Mouse (Mus musculus) heart, adult 2 months (tissue): ENCODE results near the gene Trmt1. TPM values are rescaled to one million over a fixed set of nuclear protein-coding genes. Genes with fewer than 3 reads are reported as not detected.
A peak's percentile ranks its signal among the peaks of the same experiment; 100 is the strongest.

Experiments
- DNase-seq, 2 experiments: peaks; one replicate each; pipeline ENCODE4 v3.0.0; 2021
- H3K27ac ChIP-seq: fragments of 200-600 bp; 2 replicates; pipeline ENCODE4 v1.8.1; 2022
- H3K27me3 ChIP-seq: fragments of 200-500 bp; 2 replicates; pipeline ENCODE4 v1.6.1; 2012; ENCODE audit warnings: mild to moderate bottlenecking, low read length, inconsistent platforms, mixed read lengths; ENCODE audit not compliant: control insufficient read depth, insufficient read depth
- H3K36me3 ChIP-seq: fragments of 200-500 bp; 2 replicates; pipeline ENCODE4 v1.6.1; 2012; ENCODE audit warnings: low read length, inconsistent platforms; ENCODE audit not compliant: control insufficient read depth, insufficient read depth
- H3K4me1 ChIP-seq: fragments of 200-500 bp; 2 replicates; pipeline ENCODE4 v1.6.1; 2011; ENCODE audit warnings: low read length; ENCODE audit not compliant: control insufficient read depth, insufficient read depth
- H3K4me3 ChIP-seq: fragments of 200-600 bp; 2 replicates; pipeline ENCODE4 v1.8.1; 2022
- H3K79me2 ChIP-seq: fragments of 200-500 bp; replicated peaks from 2 replicates; pipeline ENCODE4 v1.6.1; 2012; ENCODE audit warnings: mild to moderate bottlenecking, inconsistent platforms, low read length, moderate library complexity, mixed read lengths; ENCODE audit not compliant: control insufficient read depth, insufficient read depth
- H3K9ac ChIP-seq: fragments of 200-500 bp; 2 replicates; pipeline ENCODE4 v1.6.1; 2012; ENCODE audit warnings: low read depth, mild to moderate bottlenecking, control low read depth, inconsistent platforms, low read length, mixed read lengths
- CTCF ChIP-seq: fragments of 200-600 bp; IDR thresholded peaks from 2 replicates; pipeline ENCODE4 v1.8.1; 2022; ENCODE audit warnings: antibody characterized with exemption, mild to moderate bottlenecking, moderate library complexity
- EP300 ChIP-seq: fragments of 200-500 bp; IDR thresholded peaks from 2 replicates; pipeline ENCODE4 v1.6.1; 2011; ENCODE audit warnings: low read depth, low read length, control low read depth; ENCODE audit not compliant: insufficient read depth
- POLR2A ChIP-seq: fragments of 200-500 bp; IDR thresholded peaks from 2 replicates; pipeline ENCODE4 v1.6.1; 2011; ENCODE audit warnings: mild to moderate bottlenecking, low read depth, low read length, control low read depth; ENCODE audit not compliant: insufficient read depth
- WGBS: fragments of 180-500 bp; shearing (Covaris S2); methylation state at CpG from one replicate; pipeline ENCODE4 v1.1.7; 2018; 5-methylcytosine and 5-hydroxymethylcytosine counted together
- intact Hi-C: fragments of 180-260 bp; cut with DNase I; formaldehyde crosslinking; loops from one replicate; pipeline ENCODE4 v1.15.1; 2025
- polyA plus RNA-seq: library from polyadenylated mRNA; depleted of rRNA; stranded (reverse); fragments of >200 nt; gene quantifications from 2 replicates; pipeline ENCODE4 v1.2.3, GENCODE M21; 2012
- total RNA-seq, 2 experiments: library from RNA; stranded (reverse); gene quantifications; 2 replicates each; pipeline ENCODE4 v1.2.3; 2021

Trmt1 gene
- total and polyA plus RNA-seq, 3 experiments = 32.0 to 50.8 (median 37.4) TPM

DNA sequence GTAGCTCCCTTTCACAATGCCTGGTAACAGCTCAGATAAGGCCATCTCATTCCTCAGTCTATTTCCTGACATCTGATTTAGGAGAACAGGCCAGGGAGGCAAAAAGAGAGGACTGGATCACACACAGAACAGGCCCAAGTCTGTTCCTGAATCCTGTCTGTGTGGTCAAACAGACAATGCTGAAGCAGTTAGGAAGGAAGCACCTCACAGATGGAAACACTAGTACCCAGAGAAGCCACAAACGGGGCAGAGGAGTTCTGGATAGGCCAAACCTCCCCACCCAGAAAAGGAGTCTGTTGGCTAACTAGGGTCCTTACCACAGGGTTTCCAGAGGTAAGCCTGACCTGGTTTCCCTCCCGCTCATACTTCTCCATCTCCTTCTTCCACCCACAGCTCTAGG lies 3.9 kb upstream of the Trmt1 start:
- WGBS = 50% methylated on average over 2 of the region's 2 CpGs
- Histone ChIP-seq H3K36me3 (no peaks in the 10 kb centered on the region), H3K9ac (no peak overlapping the region), H3K4me1 (peaks cover 2% of the 10 kb centered on the region; the same call in 1 of the 2 replicates), H3K27me3 (no peaks in the 10 kb centered on the region), H3K27ac (no peak overlapping the region), H3K79me2 (peaks cover 9% of the 10 kb centered on the region), H3K4me3 (no peak overlapping the region)
- intact Hi-C loops = no loop called here
- DNase-seq = no peak
- TF ChIP-seq EP300 = no peak
- TF ChIP-seq POLR2A = no peak
- no peak for TF ChIP-seq CTCF

DNA sequence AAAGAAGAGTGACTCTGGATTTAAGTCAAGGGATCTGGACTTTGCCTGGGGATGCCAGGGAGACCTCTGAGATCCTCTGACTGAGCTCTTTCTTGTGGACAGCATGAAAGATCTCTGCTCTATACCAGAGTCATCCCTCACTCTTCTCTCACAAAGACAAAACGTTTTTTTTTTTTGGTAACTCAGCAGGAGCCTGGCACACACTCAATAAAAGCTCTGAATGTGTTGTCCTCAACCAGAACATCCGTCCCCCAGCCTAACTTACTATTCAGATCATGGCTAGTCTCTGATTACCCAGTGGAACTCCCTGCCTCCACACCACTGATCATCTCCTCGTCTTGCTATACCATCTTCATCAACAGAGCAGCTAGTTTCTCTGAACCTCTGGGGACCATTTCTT lies 1.6 kb upstream of the Trmt1 start:
- DNase-seq = no peak
- Histone ChIP-seq H3K27me3 (no peaks in the 10 kb centered on the region), H3K4me3 (no peak overlapping the region), H3K4me1 (peaks cover 6% of the 10 kb centered on the region), H3K79me2 (peaks cover 9% of the 10 kb centered on the region), H3K9ac (no peak overlapping the region), H3K36me3 (no peaks in the 10 kb centered on the region; the same call in 1 of the 2 replicates), H3K27ac (no peak overlapping the region)
- intact Hi-C loops = no loop called here
- 46% methylated on average over 3 of the region's 3 CpGs for WGBS
- no peak for TF ChIP-seq POLR2A
- TF ChIP-seq EP300 = no peak
- TF ChIP-seq CTCF = no peak

DNA sequence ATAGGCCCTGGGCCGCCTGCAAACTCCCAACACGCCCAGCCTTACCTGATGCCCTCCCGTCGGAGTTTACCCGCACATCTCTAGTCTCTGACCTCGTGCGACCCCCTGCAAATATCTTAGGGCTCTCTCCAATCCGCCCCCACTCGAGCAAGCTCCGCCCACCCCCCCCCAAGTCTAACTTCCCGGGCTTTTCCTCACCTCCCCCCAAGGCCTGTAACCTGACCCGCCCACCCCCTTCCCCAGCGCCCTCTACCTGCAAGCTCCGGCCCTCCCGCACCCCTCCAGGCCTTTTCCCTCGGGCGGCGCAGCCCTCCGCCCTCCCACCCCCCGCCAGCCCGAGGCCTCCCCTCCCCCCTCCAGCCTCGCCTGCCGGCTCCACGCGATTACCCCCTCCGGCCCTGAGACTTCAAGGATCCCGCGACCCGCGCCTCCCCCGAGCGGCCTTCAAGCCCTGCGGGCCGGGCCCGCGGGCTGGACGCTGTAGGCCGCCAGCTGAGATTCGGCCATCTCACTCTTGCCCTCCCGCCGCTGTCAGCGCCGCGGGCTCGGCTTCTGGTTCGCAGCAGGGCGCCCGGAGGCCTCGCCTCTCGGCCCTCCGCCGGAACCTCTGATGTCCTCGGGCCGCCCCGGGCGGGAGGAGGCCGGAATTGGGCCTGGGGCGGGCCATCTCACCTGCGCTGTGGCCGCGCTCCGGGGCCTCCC lies 1.0 kb downstream of the Trmt1 start:
- intact Hi-C loops = loop anchor here (1.0 to 5.0 kb wide), 2 partner anchors 22 to 95 kb away; no protein-coding TSS in a partner anchor
- no peaks in the 10 kb centered on the region for H3K27me3 ChIP-seq
- under 1% methylated on average over 61 of the region's 62 CpGs for WGBS
- H3K9ac ChIP-seq = peak overlapping the region; percentile 94
- H3K36me3 ChIP-seq = no peaks in the 10 kb centered on the region; the same call in 1 of the 2 replicates
- peaks cover 6% of the 10 kb centered on the region for H3K4me1 ChIP-seq
- H3K79me2 ChIP-seq = peaks cover 3% of the 10 kb centered on the region
- peak overlapping the region; percentile 95 for H3K4me3 ChIP-seq
- TF ChIP-seq POLR2A (no peak), CTCF (no peak), EP300 (no peak)
- no peak for DNase-seq
- H3K27ac ChIP-seq = peak overlapping the region; percentile 84

DNA sequence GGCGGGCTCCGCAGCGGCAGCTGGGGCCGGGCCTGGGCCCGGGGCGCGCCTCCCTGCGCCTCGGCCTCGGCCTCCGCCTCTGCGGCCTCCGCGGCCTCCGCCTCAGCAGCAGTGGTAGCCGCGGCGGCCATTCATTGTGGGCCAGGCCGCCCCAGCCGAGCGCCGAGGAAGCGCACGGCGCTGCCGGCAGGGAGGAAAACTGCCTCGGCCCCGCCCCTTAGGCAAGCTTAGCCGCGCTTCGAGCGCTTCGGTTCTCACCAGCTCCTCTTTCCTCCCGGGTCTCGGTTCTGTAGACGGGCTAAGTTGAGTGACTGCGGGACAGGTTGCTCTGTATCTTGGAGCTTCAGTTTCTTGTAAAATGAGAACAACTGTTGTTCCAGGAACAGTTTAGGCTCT lies 1.6 kb downstream of the Trmt1 start, which contains the start of gene Nacc1:
TSS of gene Nacc1 (minus strand) at position 158 of the 396 bp plus-strand sequence.
- intact Hi-C loops = loop anchor here (1.0 to 5.0 kb wide), 2 partner anchors 22 to 95 kb away; no protein-coding TSS in a partner anchor
- WGBS = under 1% methylated on average over 37 of the region's 37 CpGs
- Histone ChIP-seq H3K4me1 (peaks cover 6% of the 10 kb centered on the region), H3K9ac (peak within 1 kb of the TSS; percentile 94), H3K79me2 (peaks cover 2% of the 10 kb centered on the region), H3K4me3 (peak within 1 kb of the TSS; percentile 95), H3K27ac (peak within 1 kb of the TSS; percentile 84), H3K27me3 (no peaks in the 10 kb centered on the region), H3K36me3 (no peaks in the 10 kb centered on the region; the same call in 1 of the 2 replicates)
- peak; percentile 57 for TF ChIP-seq CTCF
- TF ChIP-seq EP300 = no peak
- TF ChIP-seq POLR2A = peak; percentile 67
- peak; percentile 91 to 93 for DNase-seq

DNA sequence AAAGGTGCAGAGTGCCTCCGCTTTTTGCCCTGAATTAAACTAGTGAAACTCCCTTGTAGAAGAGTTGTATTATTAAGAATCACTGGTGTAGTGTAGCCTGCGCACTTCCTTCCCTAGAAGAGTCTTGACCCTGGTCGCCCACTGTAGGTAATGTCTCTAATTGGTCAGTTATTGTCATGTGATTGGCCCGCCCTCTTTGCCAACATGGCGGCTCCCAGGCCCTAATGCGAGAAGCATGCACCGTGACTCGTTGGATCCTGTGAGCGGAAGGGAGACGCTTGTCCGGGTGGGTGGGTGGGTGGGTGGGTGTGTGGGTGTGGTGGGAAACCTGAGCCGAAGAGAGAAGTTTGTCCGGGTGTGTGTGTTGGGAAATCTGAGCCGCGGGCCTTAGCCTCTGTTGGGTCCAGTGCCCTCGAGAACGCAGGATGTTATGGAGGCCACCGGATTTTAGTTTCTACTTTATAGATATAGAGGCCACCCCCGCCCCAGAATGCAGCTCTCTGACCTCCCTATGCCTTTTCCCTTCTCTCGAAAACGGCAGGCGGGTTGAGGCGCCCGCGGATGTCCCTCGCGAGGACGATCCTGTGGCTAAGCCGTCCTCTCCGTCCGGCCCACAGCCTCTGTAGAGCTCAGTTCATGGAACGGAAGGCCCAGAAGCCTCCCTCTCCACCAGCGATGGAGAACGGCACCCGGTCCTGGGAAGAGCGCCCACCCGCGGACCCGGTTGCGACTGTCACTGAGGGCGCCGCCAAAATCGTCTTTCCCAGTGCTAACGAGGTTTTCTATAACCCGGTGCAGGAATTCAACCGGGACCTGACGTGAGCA lies 3.2 kb downstream of the Trmt1 start:
- DNase-seq = peak; percentile 91 to 92
- no peaks in the 10 kb centered on the region for H3K27me3 ChIP-seq
- TF ChIP-seq CTCF (no peak), EP300 (peak; percentile 53; the same call in 1 of the 2 replicates)
- peaks cover 6% of the 10 kb centered on the region for H3K4me1 ChIP-seq
- intact Hi-C loops = loop anchor here (5.0 kb wide), 1 partner anchor 97 kb away; no protein-coding TSS in a partner anchor
- H3K36me3 ChIP-seq = no peaks in the 10 kb centered on the region; the same call in 1 of the 2 replicates
- H3K9ac ChIP-seq = peak overlapping the region; percentile 56
- peak overlapping the region; percentile 77 for H3K27ac ChIP-seq
- peaks cover 2% of the 10 kb centered on the region for H3K79me2 ChIP-seq
- H3K4me3 ChIP-seq = peak overlapping the region; percentile 80
- under 1% methylated on average over 47 of the region's 47 CpGs for WGBS
